Mouse (Mus musculus): ENCODE data around the gene Thada. TPM values are rescaled to one million over a fixed set of nuclear protein-coding genes. Genes with fewer than 3 reads are reported as not detected.

Gene Thada
- polyA plus RNA-seq, 1 experiment from 2014 or later, result 10.8 TPM

- DNase-seq (ENCODE audit: low spot score) (no peak), ATAC-seq (replicated peaks; ENCODE audit: low FRiP score, low TSS enrichment, low read depth) (no peak)
- Histone ChIP-seq H3K4me3 (ENCODE audit: low read depth, low read length) (no peak overlapping the region), H3K27me3 (replicated peaks; ENCODE audit: control insufficient read depth, insufficient read depth, low read length) (no peaks in the 10 kb centered on the region), H3K9me3 (ENCODE audit: control insufficient read depth, low read length) (no peaks in the 10 kb centered on the region), H3K9ac (ENCODE audit: low read length) (no peak overlapping the region), H3K36me3 (ENCODE audit: control insufficient read depth, insufficient read depth, low read length) (peaks cover 57% of the 10 kb centered on the region), H3K4me1 (replicated peaks; ENCODE audit: control insufficient read depth, insufficient read depth, low read length) (peaks cover 17% of the 10 kb centered on the region), H3K4me2 (ENCODE audit: low read length) (no peak overlapping the region), H3K27ac (ENCODE audit: low read depth) (no peak overlapping the region)
- 88% methylated on average over 8 of the region's 8 CpGs for WGBS
Measured at GRCm38 (mm10) chr17:84422916-84423315, 43.1 kb downstream of the Thada start.

- WGBS, result 65% methylated on average over 4 of the region's 4 CpGs
- no peak overlapping the region for H3K4me3 ChIP-seq (ENCODE audit: low read depth, low read length)
- no peak overlapping the region for H3K9ac ChIP-seq (ENCODE audit: low read length)
- H3K36me3 ChIP-seq (ENCODE audit: control insufficient read depth, insufficient read depth, low read length), result peaks cover 52% of the 10 kb centered on the region
- ATAC-seq (replicated peaks; ENCODE audit: low FRiP score, low TSS enrichment, low read depth), result no peak
- no peak overlapping the region for H3K4me2 ChIP-seq (ENCODE audit: low read length)
- H3K27ac ChIP-seq (ENCODE audit: low read depth), result peak overlapping the region; percentile 62; the same call in 1 of the 2 replicates
- peak; percentile 57 for DNase-seq (ENCODE audit: low spot score)
- H3K4me1 ChIP-seq (replicated peaks; ENCODE audit: control insufficient read depth, insufficient read depth, low read length), result peaks cover 17% of the 10 kb centered on the region
- no peaks in the 10 kb centered on the region for H3K9me3 ChIP-seq (ENCODE audit: control insufficient read depth, low read length)
- no peaks in the 10 kb centered on the region for H3K27me3 ChIP-seq (replicated peaks; ENCODE audit: control insufficient read depth, insufficient read depth, low read length)
Measured at GRCm38 (mm10) chr17:84422001-84422785, 43.8 kb downstream of the Thada start.

GRCm38 (mm10) chr17:84421042-84421441, 45.0 kb downstream of the Thada start:
- no peak overlapping the region for H3K4me2 ChIP-seq (ENCODE audit: low read length)
- ATAC-seq (replicated peaks; ENCODE audit: low FRiP score, low TSS enrichment, low read depth) (no peak), DNase-seq (ENCODE audit: low spot score) (no peak)
- H3K4me1 ChIP-seq (replicated peaks; ENCODE audit: control insufficient read depth, insufficient read depth, low read length), result peaks cover 17% of the 10 kb centered on the region
- 90% methylated on average over 4 of the region's 4 CpGs for WGBS
- peak overlapping the region; percentile 85 for H3K27ac ChIP-seq (ENCODE audit: low read depth)
- H3K9me3 ChIP-seq (ENCODE audit: control insufficient read depth, low read length), result no peaks in the 10 kb centered on the region
- H3K27me3 ChIP-seq (replicated peaks; ENCODE audit: control insufficient read depth, insufficient read depth, low read length), result no peaks in the 10 kb centered on the region
- H3K9ac ChIP-seq (ENCODE audit: low read length), result no peak overlapping the region
- H3K4me3 ChIP-seq (ENCODE audit: low read depth, low read length), result no peak overlapping the region
- peaks cover 42% of the 10 kb centered on the region for H3K36me3 ChIP-seq (ENCODE audit: control insufficient read depth, insufficient read depth, low read length)

GRCm38 (mm10) chr17:84420276-84420639, 45.7 kb downstream of the Thada start:
- no peak; the same call in 1 of the 2 replicates for ATAC-seq (replicated peaks; ENCODE audit: low FRiP score, low TSS enrichment, low read depth)
- Histone ChIP-seq H3K4me3 (ENCODE audit: low read depth, low read length) (no peak overlapping the region), H3K27me3 (replicated peaks; ENCODE audit: control insufficient read depth, insufficient read depth, low read length) (no peaks in the 10 kb centered on the region), H3K27ac (ENCODE audit: low read depth) (peak overlapping the region; percentile 85), H3K4me1 (replicated peaks; ENCODE audit: control insufficient read depth, insufficient read depth, low read length) (peaks cover 17% of the 10 kb centered on the region), H3K36me3 (ENCODE audit: control insufficient read depth, insufficient read depth, low read length) (peaks cover 40% of the 10 kb centered on the region), H3K4me2 (ENCODE audit: low read length) (no peak overlapping the region), H3K9ac (ENCODE audit: low read length) (no peak overlapping the region), H3K9me3 (ENCODE audit: control insufficient read depth, low read length) (no peaks in the 10 kb centered on the region)
- DNase-seq (ENCODE audit: low spot score), result no peak
- 74% methylated on average over 3 of the region's 3 CpGs for WGBS

GRCm38 (mm10) chr17:84419326-84420275, 46.4 kb downstream of the Thada start:
- Histone ChIP-seq H3K9me3 (ENCODE audit: control insufficient read depth, low read length) (no peaks in the 10 kb centered on the region), H3K4me3 (ENCODE audit: low read depth, low read length) (no peak overlapping the region), H3K27me3 (replicated peaks; ENCODE audit: control insufficient read depth, insufficient read depth, low read length) (no peaks in the 10 kb centered on the region), H3K9ac (ENCODE audit: low read length) (no peak overlapping the region), H3K27ac (ENCODE audit: low read depth) (peak overlapping the region; percentile 85), H3K4me1 (replicated peaks; ENCODE audit: control insufficient read depth, insufficient read depth, low read length) (peaks cover 17% of the 10 kb centered on the region), H3K36me3 (ENCODE audit: control insufficient read depth, insufficient read depth, low read length) (peaks cover 37% of the 10 kb centered on the region), H3K4me2 (ENCODE audit: low read length) (no peak overlapping the region)
- 44% methylated on average over 11 of the region's 11 CpGs for WGBS
- ATAC-seq (replicated peaks; ENCODE audit: low FRiP score, low TSS enrichment, low read depth), result peak; percentile 89
- peak; percentile 61 for DNase-seq (ENCODE audit: low spot score)

- Histone ChIP-seq H3K9me3 (ENCODE audit: control insufficient read depth, low read length) (no peaks in the 10 kb centered on the region), H3K9ac (ENCODE audit: low read length) (no peak overlapping the region), H3K27ac (ENCODE audit: low read depth) (no peak overlapping the region), H3K4me3 (ENCODE audit: low read depth, low read length) (no peak overlapping the region), H3K4me2 (ENCODE audit: low read length) (no peak overlapping the region), H3K27me3 (replicated peaks; ENCODE audit: control insufficient read depth, insufficient read depth, low read length) (no peaks in the 10 kb centered on the region), H3K36me3 (ENCODE audit: control insufficient read depth, insufficient read depth, low read length) (peaks cover 27% of the 10 kb centered on the region), H3K4me1 (replicated peaks; ENCODE audit: control insufficient read depth, insufficient read depth, low read length) (peaks cover 20% of the 10 kb centered on the region)
- WGBS, result 70% methylated on average over 3 of the region's 3 CpGs
- no peak for ATAC-seq (replicated peaks; ENCODE audit: low FRiP score, low TSS enrichment, low read depth)
- DNase-seq (ENCODE audit: low spot score), result no peak
Measured at GRCm38 (mm10) chr17:84415936-84416335, 50.1 kb downstream of the Thada start.

GRCm38 (mm10) chr17:84408731-84409130, 57.3 kb downstream of the Thada start:
- H3K27ac ChIP-seq (ENCODE audit: low read depth), result no peak overlapping the region
- H3K4me3 ChIP-seq (ENCODE audit: low read depth, low read length), result no peak overlapping the region
- H3K27me3 ChIP-seq (replicated peaks; ENCODE audit: control insufficient read depth, insufficient read depth, low read length), result no peaks in the 10 kb centered on the region
- H3K9me3 ChIP-seq (ENCODE audit: control insufficient read depth, low read length), result no peaks in the 10 kb centered on the region
- DNase-seq (ENCODE audit: low spot score) (no peak), ATAC-seq (replicated peaks; ENCODE audit: low FRiP score, low TSS enrichment, low read depth) (no peak)
- H3K9ac ChIP-seq (ENCODE audit: low read length), result no peak overlapping the region
- peaks cover 5% of the 10 kb centered on the region; the same call in 1 of the 2 replicates for H3K4me1 ChIP-seq (replicated peaks; ENCODE audit: control insufficient read depth, insufficient read depth, low read length)
- WGBS, result 85% methylated on average over 1 of the region's 1 CpGs
- H3K36me3 ChIP-seq (ENCODE audit: control insufficient read depth, insufficient read depth, low read length), result peaks cover 17% of the 10 kb centered on the region
- H3K4me2 ChIP-seq (ENCODE audit: low read length), result no peak overlapping the region

- H3K36me3 ChIP-seq (ENCODE audit: control insufficient read depth, insufficient read depth, low read length), result peaks cover 6% of the 10 kb centered on the region; the same call in 1 of the 2 replicates
- H3K27me3 ChIP-seq (replicated peaks; ENCODE audit: control insufficient read depth, insufficient read depth, low read length), result no peaks in the 10 kb centered on the region
- no peak for DNase-seq (ENCODE audit: low spot score)
- H3K4me3 ChIP-seq (ENCODE audit: low read depth, low read length), result no peak overlapping the region
- no peak for ATAC-seq (replicated peaks; ENCODE audit: low FRiP score, low TSS enrichment, low read depth)
- no peak overlapping the region for H3K4me2 ChIP-seq (ENCODE audit: low read length)
- no peak overlapping the region for H3K27ac ChIP-seq (ENCODE audit: low read depth)
- 88% methylated on average over 6 of the region's 6 CpGs for WGBS
- H3K9ac ChIP-seq (ENCODE audit: low read length), result no peak overlapping the region
- H3K9me3 ChIP-seq (ENCODE audit: control insufficient read depth, low read length), result no peaks in the 10 kb centered on the region
- H3K4me1 ChIP-seq (replicated peaks; ENCODE audit: control insufficient read depth, insufficient read depth, low read length), result no peaks in the 10 kb centered on the region
Measured at GRCm38 (mm10) chr17:84405616-84406015, 60.4 kb downstream of the Thada start.

Data from intestine, embryonic 14.5 days (tissue).